In genomic region chr2:19366426-19366825, GRCm38 (mm10) we compare ENCODE assay signal across 21 mouse cellular contexts. TPM values are rescaled to one million over a fixed set of nuclear protein-coding genes. Genes with fewer than 3 reads are reported as not detected.
DNase-seq lines count a peak whose midpoint lies in the region; ATAC-seq and TF ChIP-seq lines count a peak whose summit lies in the region.
"Had no signal": no experiment of that assay in that cellular context is flagged by ENCODE, and none has a peak within 500 bp of the region (broad histone marks: within the 10 kb centered on the region; RNA-seq: fewer than 3 reads in every experiment).

No protein-coding gene starts in this region.

- no peak for TF ChIP-seq CTCF in kidney, adult 2 months (conservative IDR thresholded peaks at IDR 0.05; ENCODE audit: insufficient read depth, insufficient read length, low read depth, low read length)

- peak; percentile 52; the same call in 1 of the 2 replicates for ATAC-seq in lung, embryonic 16.5 days (ENCODE audit: low read depth)
- no peak for ATAC-seq in embryonic facial prominence, embryonic 14.5 days (ENCODE audit: low read depth)
- ATAC-seq: liver, postnatal 0 days had no signal

- H3K36me3 ChIP-seq in lung, embryonic 16.5 days (ENCODE audit: control insufficient read depth, insufficient read depth, low read length): no peaks in the 10 kb centered on the region
- no peaks in the 10 kb centered on the region for H3K36me3 ChIP-seq in embryonic facial prominence, embryonic 14.5 days (ENCODE audit: control insufficient read depth, insufficient read depth, low read length)
- H3K36me3 ChIP-seq in kidney, adult 2 months (ENCODE audit: control insufficient read depth, insufficient read depth, low read length): no peaks in the 10 kb centered on the region
- H3K36me3 ChIP-seq: heart, embryonic 12.5 days had no signal

- H3K27me3 ChIP-seq in lung, embryonic 16.5 days (ENCODE audit: control insufficient read depth, insufficient read depth, low read depth, low read length): no peaks in the 10 kb centered on the region
- no peaks in the 10 kb centered on the region for H3K27me3 ChIP-seq in embryonic facial prominence, embryonic 14.5 days (replicated peaks; ENCODE audit: control insufficient read depth, insufficient read depth, low read length)
- H3K27me3 ChIP-seq in kidney, adult 2 months (replicated peaks; ENCODE audit: control insufficient read depth, insufficient read depth, low read length): no peaks in the 10 kb centered on the region
- H3K27me3 ChIP-seq: heart, embryonic 12.5 days had no signal

- H3K9ac ChIP-seq in lung, embryonic 16.5 days (ENCODE audit: low read length): no peak overlapping the region
- H3K9ac ChIP-seq in embryonic facial prominence, embryonic 14.5 days (ENCODE audit: low read depth, low read length): no peak overlapping the region
- H3K9ac ChIP-seq: heart, embryonic 12.5 days; liver, postnatal 0 days had no signal

- peak; percentile 12 for DNase-seq in embryo, embryonic 10 days (ENCODE audit: low spot score)
- no peak for DNase-seq in embryo, embryonic 9.5 days (ENCODE audit: extremely low spot score)
- DNase-seq in lung, postnatal 4 days: no peak
- DNase-seq in NIH3T3 (ENCODE audit: low read depth): peak; percentile 4
- peak; percentile 73 for DNase-seq in embryonic facial prominence, embryonic 14.5 days (ENCODE audit: low spot score)
- DNase-seq in thymus, adult 18-20 months: no peak
- no peak for DNase-seq in kidney, adult 2 months
- DNase-seq: adrenal gland, postnatal 14 days; cerebellum, adult 11 months; cerebellum, postnatal 10 days; gastrocnemius, postnatal 10 days; heart, adult 11 months; heart, postnatal 14 days; kidney, adult 11 months; kidney, postnatal 14 days; layer of hippocampus, postnatal 36 days; liver, postnatal 0 days; right cerebral cortex, postnatal 4 days had no signal

- H3K27ac ChIP-seq in lung, embryonic 16.5 days (ENCODE audit: low read length): no peak overlapping the region
- no peak overlapping the region for H3K27ac ChIP-seq in embryonic facial prominence, embryonic 14.5 days (replicated peaks; ENCODE audit: low read depth, low read length)
- no peak overlapping the region for H3K27ac ChIP-seq in kidney, adult 2 months (ENCODE audit: insufficient read depth, low read depth, low read length)
- H3K27ac ChIP-seq: layer of hippocampus, adult 2 months had no signal

- TF ChIP-seq POLR2A in kidney, adult 2 months (IDR thresholded peaks at IDR 0.05; ENCODE audit: low read depth, low read length): no peak

- H3K4me3 ChIP-seq in lung, embryonic 16.5 days (ENCODE audit: low read length): no peak overlapping the region
- H3K4me3 ChIP-seq in embryonic facial prominence, embryonic 14.5 days (ENCODE audit: low read depth, low read length): no peak overlapping the region
- no peak overlapping the region for H3K4me3 ChIP-seq in kidney, adult 2 months (ENCODE audit: insufficient read depth, low read depth, low read length)
- H3K4me3 ChIP-seq: heart, embryonic 12.5 days; layer of hippocampus, adult 2 months had no signal

- H3K4me2 ChIP-seq in lung, embryonic 16.5 days (ENCODE audit: low read depth, low read length): no peak overlapping the region
- H3K4me2 ChIP-seq in embryonic facial prominence, embryonic 14.5 days (ENCODE audit: low read depth, low read length): no peak overlapping the region
- H3K4me2 ChIP-seq: heart, embryonic 12.5 days had no signal

- H3K9me3 ChIP-seq in lung, embryonic 16.5 days (ENCODE audit: control insufficient read depth, low read length): no peaks in the 10 kb centered on the region
- no peaks in the 10 kb centered on the region for H3K9me3 ChIP-seq in embryonic facial prominence, embryonic 14.5 days (ENCODE audit: control insufficient read depth, low read length)

- 0 out of 2 replicates have a peak, but pooled peaks cover 2% of the 10 kb centered on the region for H3K4me1 ChIP-seq in lung, embryonic 16.5 days (replicated peaks; ENCODE audit: control insufficient read depth, insufficient read depth, low read length)
- no peaks in the 10 kb centered on the region for H3K4me1 ChIP-seq in embryonic facial prominence, embryonic 14.5 days (ENCODE audit: control insufficient read depth, insufficient read depth, low read length)
- no peaks in the 10 kb centered on the region for H3K4me1 ChIP-seq in kidney, adult 2 months (ENCODE audit: control insufficient read depth, insufficient read depth, low read length)
- H3K4me1 ChIP-seq: heart, embryonic 12.5 days had no signal

- 27% methylated on average over 3 of the region's 3 CpGs for WGBS in lung, embryonic 16.5 days
- WGBS in embryonic facial prominence, embryonic 14.5 days: 14% methylated on average over 3 of the region's 3 CpGs
- 36% methylated on average over 3 of the region's 3 CpGs for WGBS in kidney, adult 2 months

RNA-seq across cellular contexts. Expression of gene Msrb2, which starts 4.8 kb away (rescaled TPM):
- 33.3 and 37.7 TPM in 2 replicates for polyA plus RNA-seq in lung, embryonic 16.5 days (2015; fragmentation: Nextera tagmentation; extraction: Ambion mirVana)
- 19.2 and 22.0 TPM in 2 replicates for polyA plus RNA-seq in embryonic facial prominence, embryonic 14.5 days (2014; fragmentation: Nextera tagmentation; extraction: Ambion mirVana)
- polyA plus RNA-seq in kidney, adult 2 months (2012; rRNA removed): 45.1 and 48.6 TPM in 2 replicates

Comparison
In these comparisons a context has a peak if more than half of its experiments do, and no peak if none do; other contexts are left out.
1. DNase-seq: peak in embryo, embryonic 10 days (single experiment), NIH3T3 (single experiment) and embryonic facial prominence, embryonic 14.5 days (single experiment); none in embryo, embryonic 9.5 days (single experiment), lung, postnatal 4 days (0 of 2), thymus, adult 18-20 months (0 of 2) and kidney, adult 2 months (single experiment).